Mouse (Mus musculus): ENCODE data around the gene Atmin. TPM values are rescaled to one million over a fixed set of nuclear protein-coding genes. Genes with fewer than 3 reads are reported as not detected.

The Atmin gene
- polyA plus RNA-seq, 1 experiment from 2014 or later: 6.1 TPM

DNA sequence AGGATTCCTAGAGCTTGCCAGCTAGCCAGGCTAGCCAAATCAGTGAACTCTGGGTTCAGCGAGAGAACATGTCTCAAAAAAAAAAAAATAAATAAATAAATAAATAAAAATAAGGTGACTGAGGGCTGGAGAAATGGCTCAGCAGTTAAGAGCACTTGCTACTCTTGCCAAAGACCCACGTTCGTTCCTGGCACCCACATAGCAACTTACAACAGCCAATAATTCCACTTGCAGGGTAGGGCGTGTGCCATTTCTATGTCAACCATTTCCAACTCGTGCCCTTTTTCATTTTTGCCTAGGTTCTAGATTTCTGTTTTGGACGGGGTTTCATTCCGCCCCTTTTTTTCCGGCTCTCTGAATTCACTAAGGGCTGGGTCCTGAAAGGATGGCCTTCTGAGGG is 34.9 kb downstream of the Atmin start:
- no peak overlapping the region for H3K9ac ChIP-seq (ENCODE audit: low read length)
- TF ChIP-seq EP300 (optimal IDR thresholded peaks at IDR 0.05) (no peak), CTCF (IDR thresholded peaks at IDR 0.05; ENCODE audit: low read depth) (no peak)
- no peaks in the 10 kb centered on the region for H3K36me3 ChIP-seq (ENCODE audit: control insufficient read depth, insufficient read depth, low read length)
- H3K9me3 ChIP-seq (ENCODE audit: control insufficient read depth, low read length): no peaks in the 10 kb centered on the region
- 0 out of 2 replicates have a peak, but pooled peaks cover 2% of the 10 kb centered on the region for H3K4me1 ChIP-seq (replicated peaks; ENCODE audit: control insufficient read depth, insufficient read depth)
- WGBS: 30% methylated on average over 8 of the region's 8 CpGs
- no peaks in the 10 kb centered on the region for H3K27me3 ChIP-seq (ENCODE audit: control insufficient read depth, insufficient read depth, low read length)
- H3K27ac ChIP-seq (replicated peaks): no peak overlapping the region
- H3K4me2 ChIP-seq (replicated peaks; ENCODE audit: low read depth): peak overlapping the region; percentile 86
- ATAC-seq (ENCODE audit: low FRiP score, low TSS enrichment): no peak
- no peak for DNase-seq (ENCODE audit: low spot score)
- peak overlapping the region; percentile 76 for H3K4me3 ChIP-seq (ENCODE audit: low read depth, low read length)

DNA sequence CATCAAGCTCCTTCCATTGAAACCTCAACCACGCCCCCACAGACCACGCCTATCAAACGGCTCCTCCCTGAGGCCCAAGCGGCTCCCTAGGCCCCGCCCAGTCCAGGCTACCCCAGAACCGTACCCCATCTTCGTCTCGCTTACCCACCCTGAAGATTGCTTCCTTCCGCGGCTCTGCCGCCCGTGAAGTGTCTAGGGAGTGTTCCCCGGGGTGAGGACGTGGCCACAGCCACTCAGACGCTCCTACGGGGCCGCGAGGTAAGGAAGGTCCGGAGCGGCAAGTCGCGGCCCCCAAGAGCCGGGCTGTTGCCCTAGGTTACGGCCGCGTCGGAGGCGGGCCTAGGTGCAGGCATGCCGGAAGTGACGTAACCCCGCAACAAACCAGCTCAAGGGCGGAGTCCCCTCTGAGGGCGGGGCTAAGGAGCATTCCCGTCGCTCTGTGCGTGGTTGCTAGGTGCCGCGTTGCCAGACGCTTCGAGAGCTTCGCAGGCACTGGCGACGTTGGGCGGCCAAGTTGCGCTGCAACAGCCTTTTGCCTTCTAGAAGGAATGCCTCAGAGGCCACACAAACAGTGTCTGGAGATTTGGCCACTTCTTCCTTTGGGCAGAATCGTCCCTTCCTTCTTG is 35.6 kb downstream of the Atmin start, which contains the start of gene 1700030J22Rik:
Gene 1700030J22Rik, minus strand, starts transcription at position 329 of the 626 bp plus-strand sequence.
- H3K4me3 ChIP-seq (ENCODE audit: low read depth, low read length): peak within 1 kb of the TSS; percentile 76
- H3K27me3 ChIP-seq (ENCODE audit: control insufficient read depth, insufficient read depth, low read length): no peaks in the 10 kb centered on the region
- no peaks in the 10 kb centered on the region; the same call in 1 of the 2 replicates for H3K36me3 ChIP-seq (ENCODE audit: control insufficient read depth, insufficient read depth, low read length)
- peak within 1 kb of the TSS; percentile 86 for H3K4me2 ChIP-seq (replicated peaks; ENCODE audit: low read depth)
- H3K9ac ChIP-seq (ENCODE audit: low read length): 0 out of 2 replicates have a peak within 1 kb of the TSS, but pooled peaks have one; percentile 28
- WGBS: under 1% methylated on average over 46 of the region's 46 CpGs
- DNase-seq (ENCODE audit: low spot score) (peak; percentile 99), ATAC-seq (ENCODE audit: low FRiP score, low TSS enrichment) (peak; percentile 99)
- H3K27ac ChIP-seq (replicated peaks): no peak within 1 kb of the TSS
- TF ChIP-seq EP300 (optimal IDR thresholded peaks at IDR 0.05) (no peak), CTCF (IDR thresholded peaks at IDR 0.05; ENCODE audit: low read depth) (peak; percentile 64)
- no peaks in the 10 kb centered on the region for H3K9me3 ChIP-seq (ENCODE audit: control insufficient read depth, low read length)
- H3K4me1 ChIP-seq (replicated peaks; ENCODE audit: control insufficient read depth, insufficient read depth): 0 out of 2 replicates have a peak, but pooled peaks cover 2% of the 10 kb centered on the region

DNA sequence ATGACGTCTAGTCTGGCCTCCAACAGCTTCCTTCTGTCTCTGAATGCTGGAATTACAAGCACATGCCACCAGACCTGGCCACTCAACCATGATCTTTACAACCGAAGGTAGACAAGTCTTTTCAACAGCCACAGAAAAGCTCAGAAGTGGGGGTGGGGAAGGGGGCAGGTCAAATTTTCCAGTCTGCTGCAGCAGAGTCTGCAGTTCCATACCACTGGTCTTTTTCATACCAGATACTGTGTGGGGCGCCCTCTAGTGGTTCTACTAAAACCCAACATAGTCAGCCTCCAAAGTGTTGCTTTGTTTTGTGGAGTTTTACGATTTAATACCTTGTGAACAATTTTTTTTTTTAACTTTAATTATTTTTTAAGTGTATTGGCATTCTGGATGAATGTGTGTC is 36.9 kb downstream of the Atmin start:
- DNase-seq (ENCODE audit: low spot score) (peak; percentile 68), ATAC-seq (ENCODE audit: low FRiP score, low TSS enrichment) (no peak)
- H3K9me3 ChIP-seq (ENCODE audit: control insufficient read depth, low read length): no peaks in the 10 kb centered on the region
- no peaks in the 10 kb centered on the region for H3K27me3 ChIP-seq (ENCODE audit: control insufficient read depth, insufficient read depth, low read length)
- TF ChIP-seq EP300 (optimal IDR thresholded peaks at IDR 0.05) (no peak), CTCF (IDR thresholded peaks at IDR 0.05; ENCODE audit: low read depth) (peak; percentile 86)
- H3K4me1 ChIP-seq (replicated peaks; ENCODE audit: control insufficient read depth, insufficient read depth): 0 out of 2 replicates have a peak, but pooled peaks cover 2% of the 10 kb centered on the region
- H3K4me3 ChIP-seq (ENCODE audit: low read depth, low read length): no peak overlapping the region
- no peak overlapping the region for H3K27ac ChIP-seq (replicated peaks)
- WGBS: 24% methylated on average over 4 of the region's 4 CpGs
- no peaks in the 10 kb centered on the region; the same call in 1 of the 2 replicates for H3K36me3 ChIP-seq (ENCODE audit: control insufficient read depth, insufficient read depth, low read length)
- no peak overlapping the region for H3K9ac ChIP-seq (ENCODE audit: low read length)
- H3K4me2 ChIP-seq (replicated peaks; ENCODE audit: low read depth): no peak overlapping the region

DNA sequence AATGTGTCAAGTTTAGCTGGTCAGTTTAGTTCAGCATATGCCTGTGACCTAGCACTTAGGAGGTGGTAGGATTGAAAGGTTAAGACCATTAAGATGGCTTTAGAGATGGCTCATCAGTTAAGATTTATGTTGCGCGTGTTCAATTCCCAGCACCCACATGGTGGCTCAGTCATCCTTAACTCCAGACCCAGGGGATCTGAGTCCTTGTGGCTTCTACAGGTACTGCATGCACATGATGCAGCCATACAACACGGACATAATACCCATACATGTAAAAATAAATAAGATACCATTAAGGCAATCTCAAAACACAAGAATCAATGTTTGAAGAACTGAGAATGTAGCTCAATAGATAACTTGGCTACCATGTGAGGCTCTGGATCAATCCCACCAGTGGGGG is 46.6 kb downstream of the Atmin start:
- H3K4me1 ChIP-seq (replicated peaks; ENCODE audit: control insufficient read depth, insufficient read depth): no peaks in the 10 kb centered on the region
- TF ChIP-seq EP300 (optimal IDR thresholded peaks at IDR 0.05): no peak
- TF ChIP-seq CTCF (IDR thresholded peaks at IDR 0.05; ENCODE audit: low read depth): peak; percentile 27; the same call in 1 of the 2 replicates
- ATAC-seq (ENCODE audit: low FRiP score, low TSS enrichment) (no peak), DNase-seq (ENCODE audit: low spot score) (no peak)
- H3K9me3 ChIP-seq (ENCODE audit: control insufficient read depth, low read length): no peaks in the 10 kb centered on the region
- no peaks in the 10 kb centered on the region for H3K27me3 ChIP-seq (ENCODE audit: control insufficient read depth, insufficient read depth, low read length)
- no peak overlapping the region for H3K4me3 ChIP-seq (ENCODE audit: low read depth, low read length)
- H3K4me2 ChIP-seq (replicated peaks; ENCODE audit: low read depth): no peak overlapping the region
- WGBS: 92% methylated on average over 3 of the region's 3 CpGs
- no peak overlapping the region for H3K9ac ChIP-seq (ENCODE audit: low read length)
- peaks cover 2% of the 10 kb centered on the region; the same call in 1 of the 2 replicates for H3K36me3 ChIP-seq (ENCODE audit: control insufficient read depth, insufficient read depth, low read length)
- H3K27ac ChIP-seq (replicated peaks): no peak overlapping the region

DNA sequence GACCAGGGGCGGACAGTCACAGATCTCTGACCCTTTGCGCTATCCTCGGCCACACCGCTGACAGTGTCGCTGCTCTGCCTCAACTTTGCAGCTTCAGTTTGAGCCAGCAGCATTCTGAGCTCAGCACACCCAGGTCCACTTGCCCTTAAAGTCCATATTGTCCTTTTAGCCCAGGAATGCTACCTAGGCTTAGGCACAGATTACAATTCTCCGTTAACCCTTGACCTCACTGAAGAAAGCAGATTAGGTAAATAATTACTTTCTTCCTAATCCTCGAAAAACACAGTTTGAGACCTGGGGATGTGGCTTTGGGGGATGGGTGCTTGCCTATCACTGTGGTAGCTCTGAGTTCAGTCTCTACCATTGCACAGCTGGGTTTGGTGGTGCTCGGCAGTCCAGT is 48.0 kb downstream of the Atmin start:
- no peak for ATAC-seq (ENCODE audit: low FRiP score, low TSS enrichment)
- DNase-seq (ENCODE audit: low spot score): no peak
- Histone ChIP-seq H3K27ac (replicated peaks) (no peak overlapping the region), H3K36me3 (ENCODE audit: control insufficient read depth, insufficient read depth, low read length) (peaks cover 2% of the 10 kb centered on the region; the same call in 1 of the 2 replicates), H3K9me3 (ENCODE audit: control insufficient read depth, low read length) (no peaks in the 10 kb centered on the region), H3K4me2 (replicated peaks; ENCODE audit: low read depth) (no peak overlapping the region), H3K4me3 (ENCODE audit: low read depth, low read length) (no peak overlapping the region), H3K4me1 (replicated peaks; ENCODE audit: control insufficient read depth, insufficient read depth) (no peaks in the 10 kb centered on the region), H3K27me3 (ENCODE audit: control insufficient read depth, insufficient read depth, low read length) (no peaks in the 10 kb centered on the region), H3K9ac (ENCODE audit: low read length) (no peak overlapping the region)
- TF ChIP-seq CTCF (IDR thresholded peaks at IDR 0.05; ENCODE audit: low read depth): no peak
- WGBS: 75% methylated on average over 8 of the region's 8 CpGs

Data from stomach, postnatal 0 days (tissue).